Mouse (Mus musculus) granulocyte monocyte progenitor cell, adult 5-6 weeks (primary cell): ENCODE data around the gene Tmem104. TPM values are rescaled to one million over a fixed set of nuclear protein-coding genes. Genes with fewer than 3 reads are reported as not detected.

Experiments
- ATAC-seq: replicated peaks from 2 replicates; pipeline ENCODE4 v1.8.0; 2016; ENCODE audit warnings: mild to moderate bottlenecking, moderate TSS enrichment, inconsistent platforms; ENCODE audit not compliant: poor library complexity, severe bottlenecking
- total RNA-seq, 2 experiments: library from RNA; stranded (forward) in 1 of 2; stranded (reverse) in 1 of 2; fragments of 200-712, 200-1000 nt in 1 of 2; fragments of >200 nt in 1 of 2; fragmentation: Nextera tagmentation in 1 of 2; gene quantifications; 2 replicates each; pipeline ENCODE4 v1.2.3; 2014 to 2017

Gene Tmem104
- total RNA-seq, 2 experiments from 2014 or later: 2.4 to 11.5 TPM

- no peak for ATAC-seq
Observed at GRCm38 (mm10) chr11:115226811-115227491, 39.7 kb downstream of the Tmem104 start.

- ATAC-seq: no peak
Observed at GRCm38 (mm10) chr11:115227640-115228039, 40.4 kb downstream of the Tmem104 start.

GRCm38 (mm10) chr11:115228430-115228829, 41.1 kb downstream of the Tmem104 start:
- no peak for ATAC-seq

GRCm38 (mm10) chr11:115229021-115229930, 42.0 kb downstream of the Tmem104 start:
- no peak for ATAC-seq

DNA sequence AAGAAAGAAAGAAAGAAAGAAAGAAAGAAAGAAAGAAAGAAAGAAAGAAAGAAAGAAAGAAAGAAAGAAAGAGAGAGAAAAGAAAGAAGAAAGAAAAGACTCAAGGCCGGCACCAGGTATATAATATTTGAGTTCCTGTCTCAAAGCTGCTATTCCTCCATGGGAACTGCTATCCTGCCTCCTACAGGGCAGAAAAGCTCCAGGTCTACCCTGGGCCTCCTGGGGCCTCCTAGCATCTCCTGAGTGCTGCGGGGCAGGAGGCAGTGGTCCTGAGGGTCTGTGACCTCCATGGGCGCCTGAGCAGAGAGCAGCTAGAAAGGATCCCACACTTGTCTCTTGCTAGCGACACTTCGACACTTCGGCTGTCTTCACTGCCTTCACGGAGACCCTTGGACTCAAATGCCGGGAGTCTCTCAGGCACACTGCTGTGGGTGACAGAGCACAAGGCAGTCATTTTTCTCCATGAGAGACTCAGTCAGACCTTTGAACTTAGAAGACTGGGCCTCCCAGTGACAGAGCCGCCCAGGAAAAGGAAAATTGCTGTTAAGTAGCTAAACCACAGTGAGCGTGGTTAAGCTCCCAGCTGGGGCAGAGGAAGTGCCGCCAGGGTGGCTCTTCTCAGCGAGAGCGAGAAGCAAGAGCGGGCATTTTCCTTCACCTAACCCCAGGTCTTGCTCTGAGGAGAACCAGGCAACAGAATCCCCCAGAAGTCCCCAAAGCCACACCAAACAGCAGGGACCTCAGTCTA, 44.1 kb downstream of the Tmem104 start:
- ATAC-seq: peak; percentile 75

- ATAC-seq: 0 out of 2 replicates have a peak, but pooled peaks have one; percentile 10
Observed at GRCm38 (mm10) chr11:115231924-115232323, 44.6 kb downstream of the Tmem104 start.

DNA sequence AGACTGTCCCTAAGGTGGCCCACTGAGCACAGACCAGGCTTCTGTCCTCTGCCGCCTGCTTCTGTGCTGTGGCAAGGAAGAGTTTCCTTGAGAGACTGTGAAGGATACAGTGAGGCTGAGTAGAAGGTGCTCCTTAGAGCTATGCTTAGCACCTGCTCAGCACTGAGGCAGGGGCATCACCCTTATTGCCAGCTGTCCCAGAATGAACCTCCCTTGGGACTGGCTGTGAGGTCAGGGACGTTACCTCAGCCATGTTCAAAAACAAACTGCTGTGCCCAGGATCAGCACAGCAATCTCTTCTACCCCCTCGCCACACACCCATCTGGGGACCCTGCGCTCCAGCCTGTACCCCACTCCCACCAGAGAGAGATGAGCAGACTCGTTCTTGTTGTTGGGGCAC, 45.6 kb downstream of the Tmem104 start:
- ATAC-seq: no peak

DNA sequence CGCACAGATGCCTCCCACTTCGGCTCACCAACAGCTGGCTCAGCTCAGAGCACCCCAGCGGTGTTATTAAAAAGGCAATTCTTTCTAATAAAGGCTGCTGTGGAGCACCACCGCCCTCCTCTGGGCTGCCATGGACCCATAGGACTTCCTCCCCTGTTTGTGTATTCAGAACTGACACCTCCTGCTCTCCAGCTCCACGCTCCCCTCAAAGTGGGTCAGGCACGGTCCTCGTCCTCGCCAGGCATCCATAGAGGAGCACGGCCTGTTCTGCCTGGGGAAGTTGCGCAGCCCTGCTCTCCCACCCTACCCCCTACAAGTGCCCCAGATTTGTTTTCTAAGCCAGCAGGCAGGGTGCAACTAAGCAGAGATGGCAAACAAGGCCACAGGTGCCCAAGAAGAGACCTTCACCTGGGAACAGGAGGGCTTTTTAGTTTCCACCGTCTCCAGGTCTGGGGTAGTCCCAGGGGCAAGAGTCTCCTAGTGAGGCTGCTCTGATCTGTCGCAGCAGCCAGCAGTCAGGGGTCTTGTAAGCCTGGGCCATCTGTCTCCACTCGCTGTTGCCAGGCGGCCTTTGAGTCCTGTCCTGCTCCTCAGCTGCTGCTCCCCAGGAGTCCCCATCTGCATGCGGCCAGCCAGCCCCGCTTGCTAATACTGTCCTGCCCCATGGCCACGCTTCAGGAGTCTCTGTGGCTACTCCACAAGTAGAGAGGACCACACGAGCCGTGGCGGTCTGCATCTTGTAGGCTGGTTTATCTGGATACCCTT, 46.4 kb downstream of the Tmem104 start:
- no peak for ATAC-seq

DNA sequence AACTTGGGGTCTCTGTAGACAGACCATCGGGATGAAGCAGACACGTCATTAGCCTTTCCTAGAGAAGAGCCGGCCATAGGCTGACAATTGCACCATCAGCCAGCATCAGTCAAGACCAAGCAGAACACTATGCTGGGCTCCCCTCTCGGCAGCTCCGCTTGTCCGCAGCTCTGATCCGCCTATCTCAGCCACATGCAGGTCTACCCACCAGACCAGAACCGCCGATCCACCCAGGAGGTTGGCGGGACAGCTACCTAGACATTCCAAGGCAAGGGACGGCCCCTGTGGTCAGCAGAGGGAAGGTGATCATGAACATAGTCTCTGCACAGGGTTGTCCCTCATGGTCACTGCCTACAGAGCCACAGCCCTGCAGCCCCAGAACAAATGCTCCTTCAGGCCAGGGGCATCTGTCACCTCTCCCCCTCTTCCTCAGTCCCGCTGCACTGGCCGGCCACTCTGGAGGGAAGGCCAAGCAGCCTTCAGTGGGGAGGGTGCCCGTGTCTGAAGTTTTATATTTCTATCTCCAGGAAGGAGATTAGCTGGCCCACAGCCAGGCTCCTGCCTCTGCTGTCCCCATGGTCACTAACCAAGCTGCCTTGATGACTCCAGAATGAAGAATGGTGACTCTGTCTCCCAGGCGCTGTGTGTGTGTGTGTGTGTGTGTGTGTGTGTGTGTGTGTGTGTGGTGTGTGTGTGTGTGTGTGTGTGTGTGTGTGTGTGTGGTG, 47.2 kb downstream of the Tmem104 start:
- ATAC-seq: no peak

DNA sequence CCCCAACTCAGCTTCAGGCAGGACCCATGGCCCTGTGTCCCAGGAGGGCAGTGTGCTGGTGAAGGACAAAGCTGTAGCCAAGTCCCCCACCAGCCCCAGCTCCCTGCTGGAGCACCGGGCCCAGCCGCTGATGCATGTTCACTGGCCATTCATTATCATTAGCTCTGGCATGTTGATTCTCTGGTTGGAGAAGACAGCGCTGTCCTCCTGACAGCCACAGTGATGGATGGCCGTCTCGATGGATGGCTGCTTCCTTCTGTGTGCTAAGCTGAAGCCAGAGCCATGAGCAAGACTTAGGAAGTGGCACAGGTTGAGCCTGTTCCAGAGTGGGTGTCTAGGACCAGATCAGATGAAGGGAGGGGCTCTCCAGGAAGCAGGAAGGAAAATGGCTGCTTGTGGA, 49.3 kb downstream of the Tmem104 start:
- no peak for ATAC-seq

DNA sequence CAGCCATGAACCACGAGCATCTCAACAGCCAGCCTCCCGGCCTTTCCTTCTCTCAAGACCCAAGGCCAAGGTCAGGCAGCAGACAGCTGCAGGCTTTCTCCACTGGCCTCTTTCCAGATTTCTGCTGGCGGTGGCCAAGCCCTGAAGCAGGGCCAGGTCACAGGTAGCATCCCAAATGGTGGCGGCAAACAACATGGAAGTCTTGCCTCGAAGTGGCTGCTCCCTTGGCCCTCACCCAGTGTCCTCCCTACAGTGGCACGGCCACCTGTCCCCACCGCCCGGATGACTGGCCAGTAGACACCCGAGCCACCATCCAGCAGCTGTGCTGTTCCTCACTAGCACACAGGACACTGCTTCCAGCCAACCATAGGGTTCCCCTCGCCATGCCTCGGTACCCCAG, 54.1 kb downstream of the Tmem104 start:
- no peak for ATAC-seq

DNA sequence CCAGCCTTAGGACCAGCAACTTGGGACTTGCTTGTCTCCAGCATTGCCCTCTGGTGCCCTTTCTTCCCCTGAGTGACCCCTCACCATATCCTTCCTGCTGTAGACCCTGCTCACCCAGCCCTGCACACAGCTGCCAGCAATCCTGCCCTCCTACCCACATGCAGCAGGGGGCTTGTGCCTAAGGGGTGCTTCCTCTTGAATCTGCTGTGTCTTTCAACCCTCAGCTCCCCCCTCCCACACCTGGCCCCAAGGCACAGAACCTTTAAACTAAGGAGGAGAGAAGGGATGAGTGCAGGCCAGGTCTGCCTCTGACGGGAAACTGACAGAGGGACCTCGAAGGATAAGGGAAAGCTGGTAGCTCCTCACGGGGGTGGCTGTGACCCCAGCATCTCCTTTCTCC, 55.5 kb downstream of the Tmem104 start:
- ATAC-seq: no peak

- ATAC-seq: no peak
Observed at GRCm38 (mm10) chr11:115243783-115244182, 56.5 kb downstream of the Tmem104 start.

- ATAC-seq: no peak
Observed at GRCm38 (mm10) chr11:115244840-115245239, 57.6 kb downstream of the Tmem104 start.

- no peak for ATAC-seq
Observed at GRCm38 (mm10) chr11:115246386-115246785, 59.1 kb downstream of the Tmem104 start.

- ATAC-seq: no peak
Observed at GRCm38 (mm10) chr11:115247240-115247639, 60.0 kb downstream of the Tmem104 start.

DNA sequence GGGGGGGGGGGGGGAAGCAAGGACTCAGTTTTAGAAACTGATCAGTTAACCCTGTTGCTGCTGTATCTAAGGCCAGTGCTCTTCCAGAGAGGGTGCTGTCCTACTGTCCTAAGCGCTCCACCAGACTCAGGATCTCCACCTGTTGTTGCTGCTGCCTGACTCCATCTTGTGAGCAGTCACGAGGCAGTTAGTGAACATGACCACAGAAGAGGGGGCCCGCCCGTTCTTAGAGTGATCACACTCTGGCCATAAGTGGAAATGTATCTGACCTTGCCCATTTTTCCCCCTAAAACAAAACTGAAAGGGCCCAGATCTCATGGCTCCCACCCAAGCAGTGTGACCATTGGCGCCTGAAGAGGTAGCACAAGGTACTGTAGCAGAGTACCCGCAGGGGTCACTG, 60.7 kb downstream of the Tmem104 start:
- 0 out of 2 replicates have a peak, but pooled peaks have one; percentile 15 for ATAC-seq

DNA sequence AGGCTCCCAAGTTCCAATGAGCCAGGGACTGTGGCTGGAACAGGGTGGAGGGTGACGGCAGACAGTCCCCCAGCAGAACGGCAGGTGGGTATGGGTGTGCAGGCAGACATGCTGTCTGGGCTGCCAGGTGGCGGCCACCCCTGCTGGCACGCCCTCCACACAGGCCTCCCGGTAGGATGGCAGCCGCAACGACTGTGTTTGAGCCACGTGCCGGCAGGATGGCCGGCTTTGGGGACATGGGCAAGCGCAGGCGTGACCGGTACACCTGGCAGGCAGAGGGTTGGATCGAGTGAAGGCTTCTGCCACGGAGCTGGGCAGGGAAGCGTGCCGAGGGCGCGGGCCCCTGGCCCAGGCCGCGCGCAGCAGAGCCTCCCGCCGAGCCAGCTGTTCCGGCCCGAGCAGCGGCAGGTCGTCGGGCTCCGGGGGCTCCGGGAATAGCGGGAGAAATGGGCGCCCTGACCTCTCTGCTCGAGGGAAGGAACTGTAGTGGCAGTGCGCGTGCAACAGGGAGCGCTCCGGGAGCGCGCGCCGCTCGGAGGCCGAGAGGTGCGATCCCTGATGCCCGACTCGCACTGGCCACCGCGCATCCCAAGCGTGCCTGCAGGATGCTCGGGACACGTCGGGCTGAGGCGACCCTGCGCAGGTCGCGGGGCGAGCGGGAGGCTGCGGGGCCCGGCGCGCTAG, 62.6 kb downstream of the Tmem104 start:
- ATAC-seq: no peak
